Comparison of ENCODE assay signal across 9 mouse cellular contexts in genomic region chr13:107105510-107105909, GRCm38 (mm10).
DNase-seq lines count a peak whose midpoint lies in the region; ATAC-seq and TF ChIP-seq lines count a peak whose summit lies in the region.
"Had no signal": no experiment of that assay in that cellular context is flagged by ENCODE, and none has a peak within 500 bp of the region (broad histone marks: within the 10 kb centered on the region; RNA-seq: fewer than 3 reads in every experiment).

No protein-coding gene starts in this region.

- CTCF ChIA-PET in Patski (lab: Charles Lee): no interaction called here

- peak; percentile 42 to 63 for DNase-seq in heart, postnatal 14 days
- DNase-seq in heart, embryonic 10.5 days (ENCODE audit: low spot score): no peak
- DNase-seq in 416B (ENCODE audit: low read depth) (peak; percentile 63), Patski (ENCODE audit: low read depth, low spot score) (no peak)
- peak; percentile 17 to 31 for DNase-seq in cerebellum, postnatal 36 days
- no peak for DNase-seq in liver, embryonic 14.5 days (ENCODE audit: low read depth in 3 of 3, low spot score in 3 of 3)
- DNase-seq in splenic B cell, adult 2 months (ENCODE audit: low read depth, low spot score): peak; percentile 73

- H3K36me3 ChIP-seq in heart, embryonic 10.5 days: no peaks in the 10 kb centered on the region
- no peaks in the 10 kb centered on the region for H3K36me3 ChIP-seq in liver, embryonic 14.5 days (replicated peaks; ENCODE audit: control insufficient read depth, insufficient read depth, low read depth)
- H3K36me3 ChIP-seq in splenic B cell, adult 2 months (ENCODE audit: control insufficient read depth, insufficient read depth, low read length, poor library complexity, severe bottlenecking): no peaks in the 10 kb centered on the region
- no peaks in the 10 kb centered on the region for H3K36me3 ChIP-seq in midbrain, embryonic 16.5 days (ENCODE audit: control insufficient read depth, insufficient read depth, low read length)
- H3K36me3 ChIP-seq: hindbrain, embryonic 15.5 days had no signal

- TF ChIP-seq CTCF in Patski (IDR thresholded peaks at IDR 0.05): peak; percentile 57
- TF ChIP-seq CTCF in liver, embryonic 14.5 days (IDR thresholded peaks at IDR 0.05; ENCODE audit: low read depth): peak; percentile 69

- intact Hi-C loops in heart, postnatal 14 days (cut with DNase I): loop anchor here (10.0 kb wide), 2 partner anchors 161 to 1661 kb away; partner anchors contain the start of genes Dimt1 and Htr1a

- H3K9me3 ChIP-seq in heart, embryonic 10.5 days: no peaks in the 10 kb centered on the region
- H3K9me3 ChIP-seq in liver, embryonic 14.5 days (ENCODE audit: control insufficient read depth, low read length): no peaks in the 10 kb centered on the region
- H3K9me3 ChIP-seq in midbrain, embryonic 16.5 days (replicated peaks; ENCODE audit: control insufficient read depth, low read length, poor library complexity, severe bottlenecking): no peaks in the 10 kb centered on the region
- H3K9me3 ChIP-seq: hindbrain, embryonic 15.5 days had no signal

- no peak overlapping the region for H3K4me2 ChIP-seq in liver, embryonic 14.5 days (ENCODE audit: low read depth)
- H3K4me2 ChIP-seq in midbrain, embryonic 16.5 days (ENCODE audit: low read length): no peak overlapping the region
- H3K4me2 ChIP-seq: hindbrain, embryonic 15.5 days had no signal

- no peaks in the 10 kb centered on the region for H3K27me3 ChIP-seq in heart, embryonic 10.5 days (ENCODE audit: insufficient read depth, poor library complexity, severe bottlenecking)
- H3K27me3 ChIP-seq in Patski: peaks cover 18% of the 10 kb centered on the region
- no peaks in the 10 kb centered on the region for H3K27me3 ChIP-seq in liver, embryonic 14.5 days (ENCODE audit: control insufficient read depth, insufficient read depth, low read length)
- H3K27me3 ChIP-seq in splenic B cell, adult 2 months (ENCODE audit: control insufficient read depth, insufficient read depth, low read length, poor library complexity, severe bottlenecking): no peaks in the 10 kb centered on the region
- no peaks in the 10 kb centered on the region for H3K27me3 ChIP-seq in midbrain, embryonic 16.5 days (ENCODE audit: control insufficient read depth, insufficient read depth, low read depth, low read length)
- H3K27me3 ChIP-seq: hindbrain, embryonic 15.5 days had no signal

- in situ Hi-C loops in Patski (cut with MboI; ENCODE audit: low pct_unique_long_range_greater_than_20kb): loop anchor here (10.0 kb wide), 2 partner anchors 231 to 1661 kb away; partner anchors contain the start of gene Htr1a

- no peak overlapping the region for H3K4me3 ChIP-seq in heart, embryonic 10.5 days
- H3K4me3 ChIP-seq in liver, embryonic 14.5 days (ENCODE audit: insufficient read depth in 1 of 2, low read depth in 2 of 2, low read length in 2 of 2): no peak overlapping the region
- no peak overlapping the region for H3K4me3 ChIP-seq in midbrain, embryonic 16.5 days (ENCODE audit: low read depth, low read length)
- H3K4me3 ChIP-seq: hindbrain, embryonic 15.5 days had no signal

- no peak for TF ChIP-seq EP300 in liver, embryonic 14.5 days (IDR thresholded peaks at IDR 0.05; ENCODE audit: low read depth)

- no peak overlapping the region for H3K27ac ChIP-seq in heart, embryonic 10.5 days
- no peak overlapping the region for H3K27ac ChIP-seq in liver, embryonic 14.5 days
- no peak overlapping the region for H3K27ac ChIP-seq in midbrain, embryonic 16.5 days (ENCODE audit: low read length)
- H3K27ac ChIP-seq: hindbrain, embryonic 15.5 days had no signal

- no peak overlapping the region for H3K9ac ChIP-seq in liver, embryonic 14.5 days (replicated peaks)
- no peak overlapping the region for H3K9ac ChIP-seq in midbrain, embryonic 16.5 days (ENCODE audit: low read depth, low read length)
- H3K9ac ChIP-seq: hindbrain, embryonic 15.5 days had no signal

- no peak for ATAC-seq in Patski
- no peak for ATAC-seq in liver, embryonic 14.5 days (ENCODE audit: insufficient read depth)
- no peak for ATAC-seq in midbrain, embryonic 16.5 days

- H3K4me1 ChIP-seq in heart, embryonic 10.5 days: no peaks in the 10 kb centered on the region
- H3K4me1 ChIP-seq in liver, embryonic 14.5 days (replicated peaks; ENCODE audit: control insufficient read depth in 2 of 2, insufficient read depth in 2 of 2, low read length in 1 of 2): peaks cover 13 to 14% of the 10 kb centered on the region in 2 experiments
- H3K4me1 ChIP-seq in midbrain, embryonic 16.5 days (ENCODE audit: control insufficient read depth, insufficient read depth, low read length): peaks cover 2% of the 10 kb centered on the region; the same call in 1 of the 2 replicates

- WGBS in heart, embryonic 10.5 days: 64% methylated on average over 1 of the region's 1 CpGs
- WGBS in liver, embryonic 14.5 days (ENCODE audit: insufficient replicate concordance): 28% methylated on average over 1 of the region's 1 CpGs
- 79% methylated on average over 1 of the region's 1 CpGs for WGBS in midbrain, embryonic 16.5 days

- POLR2A ChIA-PET in Patski (lab: Charles Lee): no interaction called here

Comparison
In these comparisons a context has a peak if more than half of its experiments do, and no peak if none do; other contexts are left out.
1. DNase-seq: peak in heart, postnatal 14 days (2 of 2), 416B (single experiment), cerebellum, postnatal 36 days (2 of 2) and splenic B cell, adult 2 months (single experiment); none in heart, embryonic 10.5 days (single experiment), Patski (single experiment) and liver, embryonic 14.5 days (0 of 3).